Mouse (Mus musculus): Measurements from ENCODE around the gene Lrig1. TPM values are rescaled to one million over a fixed set of nuclear protein-coding genes. Genes with fewer than 3 reads are reported as not detected.
A peak's percentile ranks its signal among the peaks of the same experiment; 100 is the strongest.

Gene Lrig1
- polyA plus RNA-seq, 1 experiment, result 12.1 TPM

GRCm38 (mm10) chr6:94604072-94604471, 95.9 kb downstream of the Lrig1 start:
- TF ChIP-seq POLR2A (IDR thresholded peaks at IDR 0.05; ENCODE audit: low read depth, low read length), result no peak
- no peak for TF ChIP-seq CTCF (conservative IDR thresholded peaks at IDR 0.05; ENCODE audit: insufficient read depth, insufficient read length, low read depth, low read length)
- WGBS, result 73% methylated on average over 3 of the region's 3 CpGs
- Histone ChIP-seq H3K27me3 (replicated peaks; ENCODE audit: control insufficient read depth, insufficient read depth, low read length) (no peaks in the 10 kb centered on the region), H3K36me3 (ENCODE audit: control insufficient read depth, insufficient read depth, low read length) (no peaks in the 10 kb centered on the region; the same call in 1 of the 2 replicates), H3K4me3 (ENCODE audit: insufficient read depth, low read depth, low read length) (no peak overlapping the region), H3K27ac (ENCODE audit: insufficient read depth, low read depth, low read length) (no peak overlapping the region), H3K4me1 (ENCODE audit: control insufficient read depth, insufficient read depth, low read length) (peaks cover 13% of the 10 kb centered on the region; the same call in 1 of the 2 replicates)
- no peak for DNase-seq

- 60% methylated on average over 5 of the region's 5 CpGs for WGBS
Measured at GRCm38 (mm10) chr6:94601811-94602210, 98.1 kb downstream of the Lrig1 start.

GRCm38 (mm10) chr6:94601101-94601500, 98.9 kb downstream of the Lrig1 start:
- Histone ChIP-seq H3K4me1 (ENCODE audit: control insufficient read depth, insufficient read depth, low read length) (peaks cover 13% of the 10 kb centered on the region; the same call in 1 of the 2 replicates), H3K27me3 (replicated peaks; ENCODE audit: control insufficient read depth, insufficient read depth, low read length) (no peaks in the 10 kb centered on the region), H3K36me3 (ENCODE audit: control insufficient read depth, insufficient read depth, low read length) (no peaks in the 10 kb centered on the region; the same call in 1 of the 2 replicates), H3K27ac (ENCODE audit: insufficient read depth, low read depth, low read length) (no peak overlapping the region), H3K4me3 (ENCODE audit: insufficient read depth, low read depth, low read length) (no peak overlapping the region)
- WGBS, result 56% methylated on average over 5 of the region's 5 CpGs
- DNase-seq, result peak; percentile 83
- TF ChIP-seq CTCF (conservative IDR thresholded peaks at IDR 0.05; ENCODE audit: insufficient read depth, insufficient read length, low read depth, low read length) (no peak; the same call in 1 of the 2 replicates), POLR2A (IDR thresholded peaks at IDR 0.05; ENCODE audit: low read depth, low read length) (no peak)

More at GRCm38 (mm10) chr6:94601811-94602210, 98.1 kb downstream of the Lrig1 start:
- Histone ChIP-seq H3K27me3 (replicated peaks; ENCODE audit: control insufficient read depth, insufficient read depth, low read length) (no peaks in the 10 kb centered on the region), H3K27ac (ENCODE audit: insufficient read depth, low read depth, low read length) (peak overlapping the region; percentile 7), H3K36me3 (ENCODE audit: control insufficient read depth, insufficient read depth, low read length) (no peaks in the 10 kb centered on the region; the same call in 1 of the 2 replicates), H3K4me3 (ENCODE audit: insufficient read depth, low read depth, low read length) (no peak overlapping the region), H3K4me1 (ENCODE audit: control insufficient read depth, insufficient read depth, low read length) (peaks cover 13% of the 10 kb centered on the region; the same call in 1 of the 2 replicates)
- TF ChIP-seq POLR2A (IDR thresholded peaks at IDR 0.05; ENCODE audit: low read depth, low read length), result no peak
- TF ChIP-seq CTCF (conservative IDR thresholded peaks at IDR 0.05; ENCODE audit: insufficient read depth, insufficient read length, low read depth, low read length), result no peak
- DNase-seq, result no peak

- Histone ChIP-seq H3K4me3 (ENCODE audit: insufficient read depth, low read depth, low read length) (no peak overlapping the region), H3K4me1 (ENCODE audit: control insufficient read depth, insufficient read depth, low read length) (peaks cover 13% of the 10 kb centered on the region; the same call in 1 of the 2 replicates), H3K27me3 (replicated peaks; ENCODE audit: control insufficient read depth, insufficient read depth, low read length) (no peaks in the 10 kb centered on the region), H3K27ac (ENCODE audit: insufficient read depth, low read depth, low read length) (no peak overlapping the region), H3K36me3 (ENCODE audit: control insufficient read depth, insufficient read depth, low read length) (no peaks in the 10 kb centered on the region)
- 97% methylated on average over 13 of the region's 13 CpGs for WGBS
- TF ChIP-seq POLR2A (IDR thresholded peaks at IDR 0.05; ENCODE audit: low read depth, low read length) (no peak), CTCF (conservative IDR thresholded peaks at IDR 0.05; ENCODE audit: insufficient read depth, insufficient read length, low read depth, low read length) (no peak)
- DNase-seq, result no peak
Measured at GRCm38 (mm10) chr6:94599016-94599415, 100.9 kb downstream of the Lrig1 start.

GRCm38 (mm10) chr6:94598421-94598820, 101.5 kb downstream of the Lrig1 start:
- H3K4me3 ChIP-seq (ENCODE audit: insufficient read depth, low read depth, low read length), result no peak overlapping the region
- H3K4me1 ChIP-seq (ENCODE audit: control insufficient read depth, insufficient read depth, low read length), result peaks cover 13% of the 10 kb centered on the region; the same call in 1 of the 2 replicates
- H3K27me3 ChIP-seq (replicated peaks; ENCODE audit: control insufficient read depth, insufficient read depth, low read length), result no peaks in the 10 kb centered on the region
- DNase-seq, result no peak
- no peaks in the 10 kb centered on the region for H3K36me3 ChIP-seq (ENCODE audit: control insufficient read depth, insufficient read depth, low read length)
- no peak overlapping the region for H3K27ac ChIP-seq (ENCODE audit: insufficient read depth, low read depth, low read length)
- 91% methylated on average over 12 of the region's 12 CpGs for WGBS
- TF ChIP-seq POLR2A (IDR thresholded peaks at IDR 0.05; ENCODE audit: low read depth, low read length), result no peak
- no peak for TF ChIP-seq CTCF (conservative IDR thresholded peaks at IDR 0.05; ENCODE audit: insufficient read depth, insufficient read length, low read depth, low read length)

GRCm38 (mm10) chr6:94596761-94597485, 103.0 kb downstream of the Lrig1 start:
- DNase-seq, result no peak
- 69% methylated on average over 10 of the region's 10 CpGs for WGBS
- TF ChIP-seq CTCF (conservative IDR thresholded peaks at IDR 0.05; ENCODE audit: insufficient read depth, insufficient read length, low read depth, low read length) (no peak), POLR2A (IDR thresholded peaks at IDR 0.05; ENCODE audit: low read depth, low read length) (no peak)
- Histone ChIP-seq H3K4me1 (ENCODE audit: control insufficient read depth, insufficient read depth, low read length) (peaks cover 13% of the 10 kb centered on the region; the same call in 1 of the 2 replicates), H3K36me3 (ENCODE audit: control insufficient read depth, insufficient read depth, low read length) (no peaks in the 10 kb centered on the region), H3K4me3 (ENCODE audit: insufficient read depth, low read depth, low read length) (no peak overlapping the region), H3K27ac (ENCODE audit: insufficient read depth, low read depth, low read length) (no peak overlapping the region), H3K27me3 (replicated peaks; ENCODE audit: control insufficient read depth, insufficient read depth, low read length) (no peaks in the 10 kb centered on the region)

GRCm38 (mm10) chr6:94596051-94596760, 103.8 kb downstream of the Lrig1 start:
- no peak overlapping the region for H3K27ac ChIP-seq (ENCODE audit: insufficient read depth, low read depth, low read length)
- H3K27me3 ChIP-seq (replicated peaks; ENCODE audit: control insufficient read depth, insufficient read depth, low read length), result no peaks in the 10 kb centered on the region
- H3K4me3 ChIP-seq (ENCODE audit: insufficient read depth, low read depth, low read length), result no peak overlapping the region
- DNase-seq, result no peak
- TF ChIP-seq CTCF (conservative IDR thresholded peaks at IDR 0.05; ENCODE audit: insufficient read depth, insufficient read length, low read depth, low read length), result no peak
- no peak for TF ChIP-seq POLR2A (IDR thresholded peaks at IDR 0.05; ENCODE audit: low read depth, low read length)
- H3K4me1 ChIP-seq (ENCODE audit: control insufficient read depth, insufficient read depth, low read length), result peaks cover 10% of the 10 kb centered on the region; the same call in 1 of the 2 replicates
- WGBS, result 87% methylated on average over 14 of the region's 14 CpGs
- H3K36me3 ChIP-seq (ENCODE audit: control insufficient read depth, insufficient read depth, low read length), result no peaks in the 10 kb centered on the region

All from kidney, adult 2 months (tissue).